Mouse (Mus musculus): ENCODE data around the gene Orai2.
"Not testable (repeated sequence)": the region's sequence is repeated elsewhere in the genome, so short reads cannot be mapped to it uniquely, and the experiment has no call there.

Gene Orai2

DNA sequence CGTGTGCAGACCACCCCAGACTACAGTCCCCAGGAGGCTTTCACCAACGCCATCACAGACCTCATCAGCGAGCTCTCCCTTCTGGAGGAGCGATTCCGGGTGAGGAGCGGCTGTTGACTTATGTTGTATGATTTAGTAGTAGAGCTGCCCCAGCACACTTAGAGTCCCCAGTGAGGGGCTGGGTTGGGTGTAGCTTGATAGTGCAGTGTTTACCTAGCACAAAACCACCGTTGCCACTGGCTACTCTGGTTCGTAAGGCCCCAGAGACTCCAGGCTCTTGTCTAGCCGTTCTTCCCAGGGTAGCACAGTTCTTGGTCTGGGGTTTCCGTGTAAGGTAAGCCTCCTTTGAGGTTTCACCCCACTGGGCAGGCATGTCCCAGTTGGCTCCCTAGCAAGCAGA, 48.3 kb downstream of the Orai2 start:
- no peak for DNase-seq

DNA sequence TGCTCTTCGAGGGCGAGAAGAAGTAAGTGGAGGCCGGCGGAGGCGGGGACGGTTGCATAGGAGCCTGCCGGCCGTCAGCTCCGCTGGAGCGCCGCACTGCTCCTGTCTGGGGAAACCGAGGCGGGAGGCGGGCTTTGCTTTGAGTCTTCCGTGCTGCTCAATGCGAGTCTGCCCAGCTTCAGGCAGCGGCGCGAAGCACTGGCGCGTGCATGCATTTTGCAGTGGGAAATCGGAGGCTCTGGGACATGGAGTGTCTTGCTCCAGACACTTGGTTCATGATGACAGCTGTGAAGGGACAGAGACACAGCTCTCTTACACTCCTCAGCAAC, 53.8 kb downstream of the Orai2 start:
- no peak for DNase-seq

GRCm38 (mm10) chr5:136115891-136116783, 54.4 kb downstream of the Orai2 start, which contains the start of gene Polr2j:
Gene Polr2j, plus strand, starts transcription at chr5:136116631.
- peak; percentile 99 for DNase-seq

GRCm38 (mm10) chr5:136113546-136113945, 57.0 kb downstream of the Orai2 start:
- DNase-seq: not testable (repeated sequence)

- DNase-seq: no peak
These were observed 61.5 kb downstream of the Orai2 start for GRCm38 (mm10) chr5:136109042-136109441.

- no peak for DNase-seq
These were observed 62.0 kb downstream of the Orai2 start for GRCm38 (mm10) chr5:136108486-136108885.

DNA sequence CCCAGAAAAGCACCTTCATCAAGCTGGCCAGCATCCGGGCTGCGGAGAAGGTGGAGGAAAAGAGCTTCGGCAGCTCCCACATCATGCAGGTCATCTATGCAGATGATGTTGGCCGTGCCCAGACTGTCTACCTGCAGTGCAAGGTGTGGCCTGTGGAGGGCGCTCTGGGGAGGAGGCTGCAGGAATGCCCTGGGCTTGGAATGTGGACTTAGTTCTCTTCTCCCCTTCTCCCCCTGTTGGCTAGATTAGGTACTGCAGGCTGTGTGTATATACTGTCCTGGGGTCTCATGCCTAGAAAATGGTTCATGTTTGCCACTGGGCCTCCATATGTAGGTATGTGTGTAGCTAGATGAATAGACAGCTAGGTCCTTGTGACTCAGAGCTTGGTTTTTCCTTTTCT, 66.0 kb downstream of the Orai2 start:
- DNase-seq: peak; percentile 43

DNA sequence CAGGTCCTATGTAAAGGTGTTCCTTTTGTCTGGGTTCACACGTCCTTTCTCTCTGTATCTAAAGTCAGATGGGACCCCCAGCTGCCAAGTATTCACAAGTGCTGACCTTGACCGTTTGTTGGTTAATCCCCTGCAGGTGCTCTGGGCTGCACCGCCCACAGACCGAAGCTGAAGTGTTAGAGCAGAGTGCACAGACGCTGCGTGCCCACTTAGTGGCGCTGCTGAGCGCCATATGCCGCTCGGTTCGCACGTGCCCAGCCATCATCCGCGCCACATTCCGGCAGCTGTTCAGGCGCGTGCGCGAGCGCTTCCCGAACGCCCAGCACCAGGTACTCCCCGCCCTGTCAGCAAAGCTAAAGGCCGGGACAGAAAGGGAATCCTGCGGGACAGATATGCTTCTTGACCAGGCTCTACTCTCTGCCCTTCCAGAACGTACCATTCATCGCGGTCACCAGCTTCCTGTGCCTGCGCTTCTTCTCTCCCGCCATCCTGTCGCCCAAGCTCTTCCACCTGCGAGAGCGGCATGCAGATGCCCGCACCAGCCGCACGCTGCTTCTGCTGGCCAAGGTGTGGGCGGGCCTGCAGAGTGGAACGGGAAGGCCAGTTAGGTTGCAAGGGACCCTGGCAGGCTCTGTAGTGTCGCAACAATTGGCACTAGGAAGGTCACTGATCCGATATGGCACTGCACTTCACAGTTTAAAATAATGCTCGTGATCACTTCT, 68.3 kb downstream of the Orai2 start:
- peak; percentile 80 for DNase-seq

DNA sequence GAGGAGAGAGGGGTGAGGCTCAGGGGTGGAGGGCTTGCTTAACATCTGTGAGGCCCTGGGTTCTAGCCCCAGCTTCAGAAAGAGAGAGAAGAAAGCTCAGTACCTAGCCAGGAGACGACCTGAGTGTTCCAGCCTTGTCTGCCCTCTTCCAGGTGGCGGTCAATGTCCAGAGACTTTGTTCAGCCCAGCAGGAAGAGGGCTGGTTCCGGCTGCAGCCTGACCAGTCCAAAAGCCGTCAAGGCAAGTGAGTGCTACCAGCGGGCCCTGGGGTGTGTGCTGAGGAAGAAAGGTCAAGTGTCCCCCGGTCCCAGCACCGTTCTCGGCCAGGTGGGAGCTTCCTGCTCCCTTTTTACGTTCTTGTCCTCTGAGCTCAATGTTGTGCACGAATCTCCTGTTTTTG, 72.0 kb downstream of the Orai2 start:
- no peak for DNase-seq
